Mouse (Mus musculus) heart, adult 18-20 months (tissue): Measurements from ENCODE around the gene Sult1d1. TPM values are rescaled to one million over a fixed set of nuclear protein-coding genes. Genes with fewer than 3 reads are reported as not detected.

Experiments
- microRNA-seq, 2 experiments: library from miRNA; unstranded; fragments of <30 nt; microRNA quantifications; one replicate each; pipeline ENCODE4 v1.2.0; 2022
- total RNA-seq, 2 experiments: library from RNA; stranded (reverse); gene quantifications; 2 replicates each; pipeline ENCODE4 v1.2.3; 2021

Gene Sult1d1
- total RNA-seq, 2 experiments from 2014 or later: 0.67 TPM; not detected in 1

Small RNA genes within 50 kb of the gene (microRNA-seq; reads per million reads assigned to microRNA genes)
- gene Mir3969: 0 reads per million in 2 experiments

Other genes starting within 250 kb of the Sult1d1 start
- not detected for gene Ugt2a3, start 231.8 kb downstream of the Sult1d1 start, total RNA-seq
- not detected for gene Ugt2b38, start 144.8 kb downstream of the Sult1d1 start, total RNA-seq
- not detected for gene Ugt2a2, start 86.8 kb downstream of the Sult1d1 start, total RNA-seq
- gene Gm43638, start 82.2 kb downstream of the Sult1d1 start, total RNA-seq: not detected
- not detected for gene Ugt2a1, start 78.2 kb downstream of the Sult1d1 start, total RNA-seq
- not detected for gene Sult1b1, start 30.8 kb downstream of the Sult1d1 start, total RNA-seq
- gene Sult1e1, start 22.6 kb upstream of the Sult1d1 start, total RNA-seq: under 1 TPM in 1 of 2 experiments, not detected in 1; 0.57 TPM
- not detected for gene Csn1s1, start 97.2 kb upstream of the Sult1d1 start, total RNA-seq
- not detected for gene Csn2, start 130.6 kb upstream of the Sult1d1 start, total RNA-seq
- not detected for gene Csn1s2a, start 205.5 kb upstream of the Sult1d1 start, total RNA-seq
- not detected for gene Csn1s2b, start 239.1 kb upstream of the Sult1d1 start, total RNA-seq